In genomic region chr2:179852169-179852568, GRCm38 (mm10) we compare ENCODE assay signal across 18 mouse cellular contexts.
DNase-seq lines count a peak whose midpoint lies in the region; ATAC-seq and TF ChIP-seq lines count a peak whose summit lies in the region.
"Had no signal": no experiment of that assay in that cellular context is flagged by ENCODE, and none has a peak within 500 bp of the region (broad histone marks: within the 10 kb centered on the region; RNA-seq: fewer than 3 reads in every experiment).

No protein-coding gene starts in this region.

- H3K4me2 ChIP-seq in hindbrain, embryonic 16.5 days (ENCODE audit: low read length) = no peak overlapping the region
- no peak overlapping the region for H3K4me2 ChIP-seq in midbrain, embryonic 15.5 days
- H3K4me2 ChIP-seq in midbrain, postnatal 0 days (ENCODE audit: low read depth, low read length, poor library complexity, severe bottlenecking) = no peak overlapping the region
- H3K4me2 ChIP-seq in hindbrain, embryonic 12.5 days (replicated peaks) = no peak overlapping the region
- no peak overlapping the region for H3K4me2 ChIP-seq in neural tube, embryonic 15.5 days
- H3K4me2 ChIP-seq: heart, embryonic 15.5 days; limb, embryonic 12.5 days; liver, embryonic 13.5 days; lung, embryonic 14.5 days had no signal

- no peak overlapping the region for H3K9ac ChIP-seq in hindbrain, embryonic 16.5 days (ENCODE audit: low read depth, low read length)
- no peak overlapping the region for H3K9ac ChIP-seq in midbrain, embryonic 15.5 days
- no peak overlapping the region for H3K9ac ChIP-seq in midbrain, postnatal 0 days (replicated peaks; ENCODE audit: low read length, poor library complexity, severe bottlenecking)
- H3K9ac ChIP-seq in hindbrain, embryonic 12.5 days = no peak overlapping the region
- no peak overlapping the region for H3K9ac ChIP-seq in neural tube, embryonic 15.5 days (replicated peaks)
- H3K9ac ChIP-seq: heart, embryonic 15.5 days; limb, embryonic 12.5 days; liver, embryonic 13.5 days; lung, embryonic 14.5 days had no signal

- no peaks in the 10 kb centered on the region for H3K9me3 ChIP-seq in hindbrain, embryonic 10.5 days
- no peaks in the 10 kb centered on the region for H3K9me3 ChIP-seq in hindbrain, embryonic 16.5 days (ENCODE audit: control insufficient read depth, low read length)
- H3K9me3 ChIP-seq in midbrain, embryonic 15.5 days = no peaks in the 10 kb centered on the region
- no peaks in the 10 kb centered on the region for H3K9me3 ChIP-seq in midbrain, postnatal 0 days (ENCODE audit: low read length)
- no peaks in the 10 kb centered on the region for H3K9me3 ChIP-seq in hindbrain, embryonic 12.5 days (replicated peaks)
- H3K9me3 ChIP-seq in neural tube, embryonic 15.5 days (replicated peaks) = no peaks in the 10 kb centered on the region
- H3K9me3 ChIP-seq: heart, embryonic 15.5 days; limb, embryonic 12.5 days; liver, embryonic 13.5 days had no signal

- WGBS in hindbrain, embryonic 10.5 days = 87% methylated on average over 10 of the region's 10 CpGs
- WGBS in hindbrain, embryonic 16.5 days = 78% methylated on average over 10 of the region's 10 CpGs
- 77% methylated on average over 10 of the region's 10 CpGs for WGBS in midbrain, embryonic 15.5 days
- 79% methylated on average over 10 of the region's 10 CpGs for WGBS in midbrain, postnatal 0 days
- WGBS in hindbrain, embryonic 12.5 days = 89% methylated on average over 10 of the region's 10 CpGs
- 63% methylated on average over 10 of the region's 10 CpGs for WGBS in neural tube, embryonic 15.5 days

- peaks cover 73% of the 10 kb centered on the region for H3K4me1 ChIP-seq in hindbrain, embryonic 10.5 days (replicated peaks)
- peaks cover 44% of the 10 kb centered on the region for H3K4me1 ChIP-seq in hindbrain, embryonic 16.5 days (ENCODE audit: control insufficient read depth, insufficient read depth, low read depth, low read length)
- H3K4me1 ChIP-seq in midbrain, embryonic 15.5 days = peaks cover 59% of the 10 kb centered on the region
- H3K4me1 ChIP-seq in midbrain, postnatal 0 days (ENCODE audit: insufficient read depth, low read length) = peaks cover 27% of the 10 kb centered on the region
- peaks cover 67% of the 10 kb centered on the region for H3K4me1 ChIP-seq in hindbrain, embryonic 12.5 days
- H3K4me1 ChIP-seq in neural tube, embryonic 15.5 days = peaks cover 67% of the 10 kb centered on the region
- H3K4me1 ChIP-seq: heart, embryonic 15.5 days; liver, embryonic 13.5 days had no signal

- TF ChIP-seq CTCF in midbrain, postnatal 0 days (IDR thresholded peaks at IDR 0.05) = no peak

- no peak for DNase-seq in hindbrain, embryonic 10.5 days (ENCODE audit: low spot score)
- DNase-seq in midbrain, postnatal 0 days (ENCODE audit: low spot score) = no peak
- no peak for DNase-seq in adrenal gland, postnatal 36 days
- DNase-seq: cerebellum, adult 8-10 months; gastrocnemius, postnatal 14 days; heart, adult 2 months; heart, postnatal 4 days; kidney, adult 2 months; liver, embryonic 13.5 days; lung, embryonic 14.5 days; lung, postnatal 36 days; thymus, postnatal 36 days had no signal

- peak overlapping the region; percentile 69 for H3K27ac ChIP-seq in hindbrain, embryonic 10.5 days
- H3K27ac ChIP-seq in hindbrain, embryonic 16.5 days (ENCODE audit: low read depth, low read length) = no peak overlapping the region; the same call in 1 of the 2 replicates
- 0 out of 2 replicates have a peak overlapping the region, but pooled peaks have one; percentile 46 for H3K27ac ChIP-seq in midbrain, embryonic 15.5 days
- no peak overlapping the region for H3K27ac ChIP-seq in midbrain, postnatal 0 days (ENCODE audit: low read depth, low read length)
- H3K27ac ChIP-seq in hindbrain, embryonic 12.5 days = peak overlapping the region; percentile 79
- H3K27ac ChIP-seq in neural tube, embryonic 15.5 days (replicated peaks) = peak overlapping the region; percentile 62; the same call in 1 of the 2 replicates
- H3K27ac ChIP-seq: heart, adult 2 months; heart, embryonic 15.5 days; limb, embryonic 12.5 days; liver, embryonic 13.5 days had no signal

- H3K4me3 ChIP-seq in hindbrain, embryonic 10.5 days = no peak overlapping the region
- no peak overlapping the region for H3K4me3 ChIP-seq in hindbrain, embryonic 16.5 days (ENCODE audit: low read length)
- no peak overlapping the region for H3K4me3 ChIP-seq in midbrain, embryonic 15.5 days
- no peak overlapping the region for H3K4me3 ChIP-seq in midbrain, postnatal 0 days (ENCODE audit: low read depth, low read length)
- H3K4me3 ChIP-seq in hindbrain, embryonic 12.5 days = no peak overlapping the region
- no peak overlapping the region for H3K4me3 ChIP-seq in neural tube, embryonic 15.5 days (replicated peaks)
- H3K4me3 ChIP-seq: heart, adult 2 months; heart, embryonic 15.5 days; limb, embryonic 12.5 days; liver, embryonic 13.5 days had no signal

- H3K36me3 ChIP-seq in hindbrain, embryonic 10.5 days = no peaks in the 10 kb centered on the region
- no peaks in the 10 kb centered on the region for H3K36me3 ChIP-seq in hindbrain, embryonic 16.5 days (ENCODE audit: control insufficient read depth, insufficient read depth, low read length)
- H3K36me3 ChIP-seq in midbrain, embryonic 15.5 days (replicated peaks) = no peaks in the 10 kb centered on the region
- H3K36me3 ChIP-seq in midbrain, postnatal 0 days (ENCODE audit: insufficient read depth, low read length) = no peaks in the 10 kb centered on the region
- H3K36me3 ChIP-seq in hindbrain, embryonic 12.5 days = no peaks in the 10 kb centered on the region
- no peaks in the 10 kb centered on the region for H3K36me3 ChIP-seq in neural tube, embryonic 15.5 days
- H3K36me3 ChIP-seq: heart, embryonic 15.5 days; limb, embryonic 12.5 days; liver, embryonic 13.5 days had no signal

- H3K27me3 ChIP-seq in hindbrain, embryonic 10.5 days (ENCODE audit: insufficient read depth, poor library complexity, severe bottlenecking) = no peaks in the 10 kb centered on the region
- H3K27me3 ChIP-seq in hindbrain, embryonic 16.5 days (replicated peaks; ENCODE audit: control insufficient read depth, insufficient read depth, low read length) = no peaks in the 10 kb centered on the region
- no peaks in the 10 kb centered on the region for H3K27me3 ChIP-seq in midbrain, embryonic 15.5 days (replicated peaks)
- no peaks in the 10 kb centered on the region for H3K27me3 ChIP-seq in midbrain, postnatal 0 days (ENCODE audit: insufficient read depth, low read length)
- no peaks in the 10 kb centered on the region for H3K27me3 ChIP-seq in hindbrain, embryonic 12.5 days
- no peaks in the 10 kb centered on the region; the same call in 1 of the 2 replicates for H3K27me3 ChIP-seq in neural tube, embryonic 15.5 days (replicated peaks)
- H3K27me3 ChIP-seq: heart, embryonic 15.5 days; limb, embryonic 12.5 days; liver, embryonic 13.5 days had no signal

- ATAC-seq in hindbrain, embryonic 16.5 days = no peak
- no peak for ATAC-seq in midbrain, embryonic 15.5 days (replicated peaks)
- ATAC-seq in midbrain, postnatal 0 days (ENCODE audit: low FRiP score) = no peak
- ATAC-seq in hindbrain, embryonic 12.5 days (ENCODE audit: low FRiP score) = no peak
- ATAC-seq in neural tube, embryonic 15.5 days (ENCODE audit: low FRiP score) = no peak

Comparison
In these comparisons a context has a peak if more than half of its experiments do, and no peak if none do; other contexts are left out.
1. H3K27ac ChIP-seq: peak in hindbrain, embryonic 10.5 days (single experiment), midbrain, embryonic 15.5 days (single experiment), hindbrain, embryonic 12.5 days (single experiment) and neural tube, embryonic 15.5 days (single experiment); none in hindbrain, embryonic 16.5 days (single experiment) and midbrain, postnatal 0 days (single experiment).